Comparison of ENCODE assay signal across 11 mouse cellular contexts in genomic region chr6:53398297-53399140, GRCm38 (mm10).
DNase-seq lines count a peak whose midpoint lies in the region; ATAC-seq lines count a peak whose summit lies in the region.
"Had no signal": no experiment of that assay in that cellular context is flagged by ENCODE, and none has a peak within 500 bp of the region (broad histone marks: within the 10 kb centered on the region; RNA-seq: fewer than 3 reads in every experiment).

No protein-coding gene starts in this region.

- H3K4me3 ChIP-seq in hindbrain, embryonic 15.5 days = no peak overlapping the region
- no peak overlapping the region for H3K4me3 ChIP-seq in hindbrain, embryonic 12.5 days
- H3K4me3 ChIP-seq in neural tube, embryonic 12.5 days = no peak overlapping the region
- H3K4me3 ChIP-seq: layer of hippocampus, adult 2 months; liver, embryonic 15.5 days had no signal

- ATAC-seq in hindbrain, embryonic 15.5 days (ENCODE audit: low FRiP score, low read depth) = peak; percentile 34; the same call in 1 of the 2 replicates
- no peak for ATAC-seq in hindbrain, embryonic 12.5 days (ENCODE audit: low FRiP score)
- ATAC-seq in neural tube, embryonic 12.5 days (ENCODE audit: low FRiP score, low read depth) = no peak

- no peaks in the 10 kb centered on the region for H3K9me3 ChIP-seq in hindbrain, embryonic 15.5 days
- H3K9me3 ChIP-seq in hindbrain, embryonic 12.5 days (replicated peaks) = no peaks in the 10 kb centered on the region
- no peaks in the 10 kb centered on the region for H3K9me3 ChIP-seq in neural tube, embryonic 12.5 days
- H3K9me3 ChIP-seq: liver, embryonic 15.5 days had no signal

- DNase-seq in embryo, embryonic 9.5 days (ENCODE audit: extremely low spot score) = peak; percentile 2
- DNase-seq in hindlimb bud, embryonic 11.5 days (ENCODE audit: extremely low spot score, low read depth, low spot score) = peak; percentile 47
- no peak for DNase-seq in testis, postnatal 14 days (ENCODE audit: low spot score)
- no peak for DNase-seq in urinary bladder, adult 18-20 months (ENCODE audit: low spot score in 2 of 2)
- DNase-seq: adrenal gland, postnatal 36 days; heart, adult 18-20 months had no signal

- peak overlapping the region; percentile 34 for H3K4me2 ChIP-seq in hindbrain, embryonic 15.5 days
- no peak overlapping the region for H3K4me2 ChIP-seq in hindbrain, embryonic 12.5 days (replicated peaks)
- H3K4me2 ChIP-seq in neural tube, embryonic 12.5 days (replicated peaks) = no peak overlapping the region; the same call in 1 of the 2 replicates
- H3K4me2 ChIP-seq: liver, embryonic 15.5 days had no signal

- no peaks in the 10 kb centered on the region for H3K27me3 ChIP-seq in hindbrain, embryonic 15.5 days
- H3K27me3 ChIP-seq in hindbrain, embryonic 12.5 days = no peaks in the 10 kb centered on the region
- H3K27me3 ChIP-seq in neural tube, embryonic 12.5 days (replicated peaks) = no peaks in the 10 kb centered on the region
- H3K27me3 ChIP-seq: liver, embryonic 15.5 days had no signal

- no peak overlapping the region for H3K9ac ChIP-seq in hindbrain, embryonic 15.5 days
- no peak overlapping the region for H3K9ac ChIP-seq in hindbrain, embryonic 12.5 days
- no peak overlapping the region for H3K9ac ChIP-seq in neural tube, embryonic 12.5 days
- H3K9ac ChIP-seq: liver, embryonic 15.5 days had no signal

- H3K27ac ChIP-seq in hindbrain, embryonic 15.5 days (replicated peaks) = no peak overlapping the region
- no peak overlapping the region for H3K27ac ChIP-seq in hindbrain, embryonic 12.5 days
- 0 out of 2 replicates have a peak overlapping the region, but pooled peaks have one; percentile 2 for H3K27ac ChIP-seq in neural tube, embryonic 12.5 days
- H3K27ac ChIP-seq: layer of hippocampus, adult 2 months; liver, embryonic 15.5 days had no signal

- H3K4me1 ChIP-seq in hindbrain, embryonic 15.5 days (replicated peaks) = peaks cover 25% of the 10 kb centered on the region
- H3K4me1 ChIP-seq in hindbrain, embryonic 12.5 days = peaks cover 32% of the 10 kb centered on the region
- peaks cover 22% of the 10 kb centered on the region for H3K4me1 ChIP-seq in neural tube, embryonic 12.5 days
- H3K4me1 ChIP-seq: liver, embryonic 15.5 days had no signal

- WGBS in hindbrain, embryonic 15.5 days = 34% methylated on average over 18 of the region's 18 CpGs
- 41% methylated on average over 18 of the region's 18 CpGs for WGBS in hindbrain, embryonic 12.5 days
- WGBS in neural tube, embryonic 12.5 days = 39% methylated on average over 18 of the region's 18 CpGs

- no peaks in the 10 kb centered on the region for H3K36me3 ChIP-seq in hindbrain, embryonic 15.5 days
- no peaks in the 10 kb centered on the region for H3K36me3 ChIP-seq in hindbrain, embryonic 12.5 days
- H3K36me3 ChIP-seq in neural tube, embryonic 12.5 days = no peaks in the 10 kb centered on the region
- H3K36me3 ChIP-seq: liver, embryonic 15.5 days had no signal

Comparison
In these comparisons a context has a peak if more than half of its experiments do, and no peak if none do; other contexts are left out.
1. DNase-seq: peak in embryo, embryonic 9.5 days (single experiment) and hindlimb bud, embryonic 11.5 days (single experiment); none in testis, postnatal 14 days (single experiment) and urinary bladder, adult 18-20 months (0 of 2).